Mouse (Mus musculus): ENCODE data around the gene Armc7.

The Armc7 gene

GRCm38 (mm10) chr11:115475025-115475757 is at the start of gene Armc7:
Gene Armc7 (plus strand): TSS chr11:115475667.
- under 1% methylated on average over 26 of the region's 26 CpGs for WGBS

GRCm38 (mm10) chr11:115425671-115426070 is 49.8 kb upstream of the Armc7 start:
- 85% methylated on average over 6 of the region's 6 CpGs for WGBS

- WGBS: 15% methylated on average over 20 of the region's 20 CpGs
These were observed 47.8 kb upstream of the Armc7 start for GRCm38 (mm10) chr11:115427482-115428331.

- 44% methylated on average over 7 of the region's 7 CpGs for WGBS
These were observed 46.2 kb upstream of the Armc7 start for GRCm38 (mm10) chr11:115429307-115429706.

GRCm38 (mm10) chr11:115430561-115430960 is 44.9 kb upstream of the Armc7 start:
- 95% methylated on average over 6 of the region's 6 CpGs for WGBS

- WGBS: 65% methylated on average over 4 of the region's 4 CpGs
These were observed 42.7 kb upstream of the Armc7 start for GRCm38 (mm10) chr11:115432814-115433213.

GRCm38 (mm10) chr11:115433342-115433741 is 42.1 kb upstream of the Armc7 start:
- 88% methylated on average over 6 of the region's 6 CpGs for WGBS

- WGBS: 12% methylated on average over 31 of the region's 31 CpGs
These were observed 39.7 kb upstream of the Armc7 start for GRCm38 (mm10) chr11:115435596-115436337.

GRCm38 (mm10) chr11:115437571-115438122 is 37.8 kb upstream of the Armc7 start:
- 50% methylated on average over 5 of the region's 5 CpGs for WGBS

- 84% methylated on average over 3 of the region's 3 CpGs for WGBS
These were observed 36.1 kb upstream of the Armc7 start for GRCm38 (mm10) chr11:115439326-115439725.

GRCm38 (mm10) chr11:115439906-115440595 is 35.4 kb upstream of the Armc7 start, which contains the start of gene Trim80:
Gene Trim80 (plus strand): TSS chr11:115440545.
- WGBS: 96% methylated on average over 9 of the region's 9 CpGs

GRCm38 (mm10) chr11:115441417-115441816 is 34.0 kb upstream of the Armc7 start:
- WGBS: 65% methylated on average over 15 of the region's 15 CpGs

- 77% methylated on average over 3 of the region's 3 CpGs for WGBS
These were observed 28.6 kb upstream of the Armc7 start for GRCm38 (mm10) chr11:115446906-115447305.

- 93% methylated on average over 11 of the region's 11 CpGs for WGBS
These were observed 28.1 kb upstream of the Armc7 start for GRCm38 (mm10) chr11:115447321-115447885.

GRCm38 (mm10) chr11:115448075-115448474 is 27.4 kb upstream of the Armc7 start:
- WGBS: 90% methylated on average over 16 of the region's 16 CpGs

- WGBS: 81% methylated on average over 7 of the region's 7 CpGs
These were observed 26.5 kb upstream of the Armc7 start for GRCm38 (mm10) chr11:115448998-115449397.

GRCm38 (mm10) chr11:115450176-115450575 is 25.3 kb upstream of the Armc7 start:
- 89% methylated on average over 7 of the region's 7 CpGs for WGBS

GRCm38 (mm10) chr11:115451781-115452241 is 23.7 kb upstream of the Armc7 start:
- WGBS: 77% methylated on average over 8 of the region's 8 CpGs

- 78% methylated on average over 7 of the region's 7 CpGs for WGBS
These were observed 23.1 kb upstream of the Armc7 start for GRCm38 (mm10) chr11:115452281-115452860.

GRCm38 (mm10) chr11:115453306-115453705 is 22.2 kb upstream of the Armc7 start:
- 77% methylated on average over 4 of the region's 4 CpGs for WGBS
